Mouse (Mus musculus) thymus, adult 18-20 months (tissue): ENCODE measurements at regions not wholly inside any gene's neighbourhood (a gene's known extent, or its start where the extent isn't known, plus 50 kb on each side); places are given as distances from the start of the nearest gene placed in this dataset.
A peak's percentile ranks its signal among the peaks of the same experiment; 100 is the strongest.
"Not testable (repeated sequence)": the region's sequence is repeated elsewhere in the genome, so short reads cannot be mapped to it uniquely, and the experiment has no call there.

Source experiments
- DNase-seq, 2 experiments: peaks; one replicate each; pipeline ENCODE4 v3.0.0; 2022; ENCODE audit warnings: mixed read lengths in 2 of 2

GRCm38 (mm10) chr3:50639907-50640323 is 196.5 kb upstream of the Slc7a11 start:
- no peak for DNase-seq

- no peak for DNase-seq
Observed at GRCm38 (mm10) chr3:50634457-50635075, 191.2 kb upstream of the Slc7a11 start.

GRCm38 (mm10) chr3:50631286-50631685 is 187.9 kb upstream of the Slc7a11 start:
- DNase-seq: no peak

- peak; percentile 42 to 55 for DNase-seq
Observed at GRCm38 (mm10) chr3:50628092-50628696, 184.8 kb upstream of the Slc7a11 start.

GRCm38 (mm10) chr3:50621176-50621575 is 177.8 kb upstream of the Slc7a11 start:
- not testable (repeated sequence) for DNase-seq

- peak; percentile 38 to 70 for DNase-seq
Observed at GRCm38 (mm10) chr3:50619061-50619460, 175.6 kb upstream of the Slc7a11 start.

- DNase-seq: peak in 1 of 2 experiments; percentile 41
Observed at GRCm38 (mm10) chr3:50615384-50616285, 172.2 kb upstream of the Slc7a11 start.

GRCm38 (mm10) chr3:50613011-50613410 is 169.6 kb upstream of the Slc7a11 start:
- DNase-seq: no peak

- DNase-seq: no peak
Observed at GRCm38 (mm10) chr3:50609341-50610012, 166.1 kb upstream of the Slc7a11 start.

GRCm38 (mm10) chr3:50607736-50608135 is 164.3 kb upstream of the Slc7a11 start:
- no peak for DNase-seq

- no peak for DNase-seq
Observed at GRCm38 (mm10) chr3:50606986-50607385, 163.6 kb upstream of the Slc7a11 start.

- DNase-seq: no peak
Observed at GRCm38 (mm10) chr3:50605750-50606149, 162.3 kb upstream of the Slc7a11 start.

GRCm38 (mm10) chr3:50603182-50603581 is 159.8 kb upstream of the Slc7a11 start:
- DNase-seq: no peak

- DNase-seq: no peak
Observed at GRCm38 (mm10) chr3:50595732-50596131, 152.3 kb upstream of the Slc7a11 start.

GRCm38 (mm10) chr3:50584323-50584722 is 140.9 kb upstream of the Slc7a11 start:
- DNase-seq: no peak

- DNase-seq: no peak
Observed at GRCm38 (mm10) chr3:50583475-50583874, 140.1 kb upstream of the Slc7a11 start.

- no peak for DNase-seq
Observed at GRCm38 (mm10) chr3:50574388-50574787, 131.0 kb upstream of the Slc7a11 start.

GRCm38 (mm10) chr3:50570027-50570426 is 126.6 kb upstream of the Slc7a11 start:
- DNase-seq: no peak

GRCm38 (mm10) chr3:50569565-50569964 is 126.2 kb upstream of the Slc7a11 start:
- DNase-seq: no peak

- DNase-seq: no peak
Observed at GRCm38 (mm10) chr3:50554150-50554549, 110.7 kb upstream of the Slc7a11 start.

- DNase-seq: no peak
Observed at GRCm38 (mm10) chr3:50548568-50548967, 105.2 kb upstream of the Slc7a11 start.

GRCm38 (mm10) chr3:50530654-50531053 is 87.2 kb upstream of the Slc7a11 start:
- no peak for DNase-seq

GRCm38 (mm10) chr3:50524006-50524405 is 80.6 kb upstream of the Slc7a11 start:
- DNase-seq: no peak
